Mouse (Mus musculus) heart, embryonic 14.5 days (tissue): ENCODE results near the gene Ube2d1. TPM values are rescaled to one million over a fixed set of nuclear protein-coding genes. Genes with fewer than 3 reads are reported as not detected.
A peak's percentile ranks its signal among the peaks of the same experiment; 100 is the strongest.

ENCODE experiments used
- ATAC-seq: fragments of 200-750 bp; cut with Nextera tagmentation; 2 replicates; pipeline ENCODE4 v1.8.0; 2017; ENCODE audit warnings: low read depth, moderate TSS enrichment; ENCODE audit not compliant: insufficient number of reproducible peaks, insufficient read depth, low FRiP score
- H3K27ac ChIP-seq, 2 experiments: fragments of 200-500 bp in 1 of 2; fragments of 300-500 bp in 1 of 2; sonication (generic) in 1 of 2; replicated peaks in 1 of 2; 2 replicates each; pipeline ENCODE4 v1.5.1; 2012 to 2014; ENCODE audit warnings: low read depth in 2 of 2, low read length in 2 of 2, control low read depth in 1 of 2, mild to moderate bottlenecking in 1 of 2, mixed read lengths in 1 of 2; ENCODE audit not compliant: control insufficient read depth in 1 of 2, insufficient read depth in 1 of 2
- H3K27me3 ChIP-seq: fragments of 300-500 bp; sonication (generic); 2 replicates; pipeline ENCODE4 v1.6.1; 2014; ENCODE audit warnings: mild to moderate bottlenecking, low read length, control low read depth; ENCODE audit not compliant: control insufficient read depth, insufficient read depth
- H3K36me3 ChIP-seq: fragments of 300-500 bp; sonication (generic); 2 replicates; pipeline ENCODE4 v1.6.1; 2014; ENCODE audit warnings: mild to moderate bottlenecking, control low read depth, low read length, mixed read lengths; ENCODE audit not compliant: control insufficient read depth, insufficient read depth
- H3K4me1 ChIP-seq, 2 experiments: fragments of 200-500 bp in 1 of 2; fragments of 300-500 bp in 1 of 2; sonication (generic) in 1 of 2; 2 replicates each; pipeline ENCODE4 v1.6.1; 2012 to 2014; ENCODE audit warnings: low read length in 2 of 2, control low read depth in 1 of 2, mixed read lengths in 1 of 2; ENCODE audit not compliant: control insufficient read depth in 2 of 2, insufficient read depth in 2 of 2
- H3K4me2 ChIP-seq: fragments of 300-500 bp; sonication (generic); 2 replicates; pipeline ENCODE4 v1.6.1; 2014; ENCODE audit warnings: mild to moderate bottlenecking, low read length
- H3K4me3 ChIP-seq, 2 experiments: fragments of 200-500 bp in 1 of 2; fragments of 300-500 bp in 1 of 2; sonication (generic) in 1 of 2; 2 replicates each; pipeline ENCODE4 v1.5.1; 2012 to 2014; ENCODE audit warnings: low read length in 2 of 2, mild to moderate bottlenecking in 2 of 2, control low read depth in 1 of 2, low read depth in 1 of 2, moderate library complexity in 1 of 2; ENCODE audit not compliant: control insufficient read depth in 1 of 2, insufficient read depth in 1 of 2
- H3K9ac ChIP-seq: fragments of 300-500 bp; sonication (generic); 2 replicates; pipeline ENCODE4 v1.6.1; 2014; ENCODE audit warnings: mild to moderate bottlenecking, low read length
- H3K9me3 ChIP-seq: fragments of 300-500 bp; sonication (generic); 2 replicates; pipeline ENCODE4 v1.6.1; 2016; ENCODE audit warnings: low read length, control low read depth; ENCODE audit not compliant: control insufficient read depth
- WGBS: fragments of 180-500 bp; shearing (Covaris S2); extraction: QIAGEN DNeasy Blood & Tissue Kit; methylation state at CpG from one replicate; pipeline ENCODE4 v1.1.7; 2014; 5-methylcytosine and 5-hydroxymethylcytosine counted together
- polyA plus RNA-seq: library from polyadenylated mRNA; unstranded; fragments of >200 nt; fragmentation: Nextera tagmentation; extraction: Ambion mirVana; gene quantifications from 2 replicates; pipeline ENCODE4 v1.2.1, GENCODE M21; 2014

Ube2d1 gene
- polyA plus RNA-seq, 1 experiment from 2014 or later, result 74.3 TPM

DNA sequence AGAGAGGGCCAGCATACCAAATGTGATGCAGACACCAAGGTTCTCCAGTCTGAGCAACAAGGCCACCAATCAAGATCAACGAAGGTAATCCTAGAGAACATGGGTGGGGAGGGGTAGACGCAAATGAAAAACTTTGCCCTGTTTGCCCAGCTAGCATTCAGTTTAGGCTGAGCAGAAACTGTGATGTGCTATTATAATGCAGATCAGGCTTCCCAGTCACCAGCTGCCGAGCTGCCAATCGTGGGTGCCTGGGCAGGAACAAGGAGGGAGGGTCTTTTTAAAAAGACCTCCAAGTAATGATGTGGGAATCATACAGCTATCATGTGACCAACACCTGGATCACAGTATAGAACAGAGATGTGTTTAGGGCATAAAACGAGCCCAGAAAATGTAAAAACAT lies 62.0 kb downstream of the Ube2d1 start:
- Histone ChIP-seq H3K27me3 (no peaks in the 10 kb centered on the region), H3K4me1 (peaks cover 0 to 4% of the 10 kb centered on the region in 2 experiments; a peak in 1 of 4 replicates), H3K36me3 (peaks cover 37% of the 10 kb centered on the region), H3K27ac (no peak overlapping the region), H3K4me2 (no peak overlapping the region), H3K9ac (no peak overlapping the region), H3K4me3 (no peak overlapping the region), H3K9me3 (no peaks in the 10 kb centered on the region)
- 89% methylated on average over 5 of the region's 5 CpGs for WGBS
- no peak for ATAC-seq

DNA sequence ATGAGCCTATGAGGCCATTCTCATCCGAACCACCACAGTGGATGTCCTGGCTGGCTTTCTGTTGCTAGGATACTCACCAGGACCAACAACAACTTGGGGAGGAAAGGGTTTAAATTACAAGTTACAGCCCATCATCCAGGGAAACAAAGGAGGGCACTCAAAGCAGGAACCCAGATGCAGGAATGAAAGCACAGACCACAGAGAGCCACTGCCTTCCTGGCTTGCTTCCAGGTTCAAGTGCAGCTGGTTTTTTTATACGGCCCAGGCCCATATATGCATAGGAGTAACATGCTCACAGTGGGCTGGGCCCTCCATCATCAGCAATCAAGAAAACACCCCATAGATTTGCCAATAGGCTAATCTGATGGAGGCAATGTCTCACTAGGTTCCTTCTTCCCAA lies 62.4 kb downstream of the Ube2d1 start:
- no peak overlapping the region for H3K9ac ChIP-seq
- H3K9me3 ChIP-seq, result no peaks in the 10 kb centered on the region
- no peak overlapping the region for H3K4me3 ChIP-seq
- 90% methylated on average over 2 of the region's 2 CpGs for WGBS
- peaks cover 0 to 4% of the 10 kb centered on the region in 2 experiments; a peak in 1 of 4 replicates for H3K4me1 ChIP-seq
- no peaks in the 10 kb centered on the region for H3K27me3 ChIP-seq
- no peak overlapping the region for H3K27ac ChIP-seq
- no peak overlapping the region for H3K4me2 ChIP-seq
- 0 out of 2 replicates have a peak, but pooled peaks have one; percentile 27 for ATAC-seq
- peaks cover 34% of the 10 kb centered on the region for H3K36me3 ChIP-seq

DNA sequence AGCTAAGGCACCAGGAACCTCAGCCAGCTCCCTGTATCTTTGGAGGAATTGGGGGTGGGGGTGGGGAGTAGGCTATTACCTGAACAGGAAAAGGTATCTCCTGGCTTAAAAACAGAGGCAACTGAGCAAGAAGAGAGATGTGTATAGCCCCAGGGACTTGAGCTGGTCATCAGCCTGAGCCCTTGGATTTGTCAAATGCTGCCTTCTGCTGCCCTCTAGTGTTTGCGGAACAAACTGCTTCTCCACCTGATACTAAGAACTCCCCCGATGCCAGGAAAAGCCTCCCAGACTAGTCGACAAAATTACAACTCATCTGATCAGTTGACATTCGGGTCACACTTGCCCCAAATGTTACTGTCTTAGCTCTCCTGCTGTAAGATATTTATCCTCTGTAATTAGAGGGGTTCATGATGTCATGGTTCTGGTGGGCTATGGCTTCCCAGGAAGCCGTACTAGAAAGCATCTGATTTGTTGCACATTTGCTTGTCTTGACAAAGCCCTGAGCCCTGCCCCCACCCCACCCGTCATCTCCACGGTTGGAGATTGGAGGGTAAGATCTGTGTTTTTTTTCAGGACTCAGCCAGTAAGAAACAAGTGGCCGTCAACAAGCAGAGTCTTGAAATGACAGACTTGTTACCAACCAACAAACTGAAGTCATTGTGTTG lies 66.7 kb downstream of the Ube2d1 start:
- Histone ChIP-seq H3K4me3 (no peak overlapping the region), H3K9me3 (no peaks in the 10 kb centered on the region), H3K4me2 (0 out of 2 replicates have a peak overlapping the region, but pooled peaks have one; percentile 29), H3K27ac (no peak overlapping the region), H3K9ac (no peak overlapping the region), H3K4me1 (peaks cover 3 to 4% of the 10 kb centered on the region in 2 experiments; a peak in 1 of 4 replicates), H3K36me3 (0 out of 2 replicates have a peak, but pooled peaks cover 1% of the 10 kb centered on the region), H3K27me3 (no peaks in the 10 kb centered on the region)
- 14% methylated on average over 8 of the region's 8 CpGs for WGBS
- no peak for ATAC-seq

DNA sequence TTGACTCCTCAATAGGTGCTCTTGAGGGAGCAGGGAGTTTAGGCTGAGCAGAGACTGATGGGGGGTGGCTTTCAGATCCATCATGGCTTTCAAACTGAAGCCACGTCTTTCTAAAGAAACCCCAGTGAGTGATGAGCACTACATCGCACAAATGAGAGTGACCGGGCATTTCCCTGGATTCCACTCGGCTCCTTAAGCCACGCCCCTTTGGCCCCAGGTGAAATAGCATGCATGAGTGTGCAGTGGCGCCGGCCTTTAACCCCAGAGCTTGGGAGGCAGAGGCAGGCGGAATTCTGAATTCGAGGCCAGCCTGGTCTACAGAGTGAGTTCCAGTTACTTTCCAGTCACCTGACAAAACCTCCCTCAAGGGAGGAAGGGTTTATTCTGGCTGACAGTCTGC lies 69.1 kb downstream of the Ube2d1 start:
- Histone ChIP-seq H3K27me3 (no peaks in the 10 kb centered on the region), H3K4me1 (peaks cover 2 to 3% of the 10 kb centered on the region in 2 experiments; a peak in 1 of 4 replicates), H3K27ac (no peak overlapping the region), H3K4me2 (no peak overlapping the region), H3K36me3 (no peaks in the 10 kb centered on the region), H3K9me3 (no peaks in the 10 kb centered on the region), H3K9ac (no peak overlapping the region), H3K4me3 (no peak overlapping the region)
- WGBS, result 76% methylated on average over 9 of the region's 9 CpGs
- no peak for ATAC-seq

Other genes with a start within 250 kb of the Ube2d1 start
- gene Bicc1, start 125.6 kb downstream of the Ube2d1 start, polyA plus RNA-seq, result 24.7 and 25.9 TPM in 2 replicates
- 39.7 and 49.9 TPM in 2 replicates for gene Tfam, start 47.0 kb downstream of the Ube2d1 start, polyA plus RNA-seq
- gene Cisd1, start 59.7 kb upstream of the Ube2d1 start, polyA plus RNA-seq, result 217 and 220 TPM in 2 replicates
- gene Ipmk, start 62.5 kb upstream of the Ube2d1 start, polyA plus RNA-seq, result 8.7 and 8.8 TPM in 2 replicates